Mouse (Mus musculus): ENCODE data around the gene Grap2.

The Grap2 gene

GRCm38 (mm10) chr15:80572291-80572690 is at the start of gene Grap2:
Grap2 (plus strand) TSS chr15:80572594.
- no peak for DNase-seq

GRCm38 (mm10) chr15:80529955-80530869 is 42.2 kb upstream of the Grap2 start:
- no peak for DNase-seq

- no peak for DNase-seq
Observed at GRCm38 (mm10) chr15:80531026-80531425, 41.4 kb upstream of the Grap2 start.

- DNase-seq: no peak
Observed at GRCm38 (mm10) chr15:80532281-80533072, 39.9 kb upstream of the Grap2 start.

GRCm38 (mm10) chr15:80533274-80533673 is 39.1 kb upstream of the Grap2 start:
- DNase-seq: no peak

GRCm38 (mm10) chr15:80536051-80536450 is 36.3 kb upstream of the Grap2 start:
- no peak for DNase-seq

- DNase-seq: no peak
Observed at GRCm38 (mm10) chr15:80538075-80538474, 34.3 kb upstream of the Grap2 start.

GRCm38 (mm10) chr15:80538671-80539340 is 33.6 kb upstream of the Grap2 start:
- no peak for DNase-seq

GRCm38 (mm10) chr15:80544115-80544514 is 28.3 kb upstream of the Grap2 start:
- no peak for DNase-seq

- no peak for DNase-seq
Observed at GRCm38 (mm10) chr15:80545430-80545829, 27.0 kb upstream of the Grap2 start.

GRCm38 (mm10) chr15:80554860-80555822 is 17.3 kb upstream of the Grap2 start:
- no peak for DNase-seq

GRCm38 (mm10) chr15:80556021-80556420 is 16.4 kb upstream of the Grap2 start:
- no peak for DNase-seq

GRCm38 (mm10) chr15:80557745-80558144 is 14.6 kb upstream of the Grap2 start:
- peak in 1 of 2 experiments; percentile 8 for DNase-seq

GRCm38 (mm10) chr15:80559534-80559933 is 12.9 kb upstream of the Grap2 start:
- DNase-seq: peak in 1 of 2 experiments; percentile 4

GRCm38 (mm10) chr15:80559978-80560377 is 12.4 kb upstream of the Grap2 start:
- DNase-seq: no peak

GRCm38 (mm10) chr15:80560646-80561580 is 11.5 kb upstream of the Grap2 start:
- DNase-seq: no peak

- no peak for DNase-seq
Observed at GRCm38 (mm10) chr15:80562446-80562845, 9.9 kb upstream of the Grap2 start.

- DNase-seq: peak in 1 of 2 experiments; percentile 29
Observed at GRCm38 (mm10) chr15:80563634-80564208, 8.7 kb upstream of the Grap2 start.

- DNase-seq: no peak
Observed at GRCm38 (mm10) chr15:80565106-80565665, 7.2 kb upstream of the Grap2 start, which contains the start of gene Enthd1. Enthd1 (minus strand) TSS chr15:80565156.

GRCm38 (mm10) chr15:80566696-80567095 is 5.7 kb upstream of the Grap2 start:
- DNase-seq: no peak
